Mouse (Mus musculus) layer of hippocampus, adult 11-12 months (tissue): Measurements from ENCODE around the gene Zc3h4.

Experiments
- DNase-seq: peaks from one replicate; pipeline ENCODE4 v3.0.0; 2022; ENCODE audit warnings: low spot score

The Zc3h4 gene

DNA sequence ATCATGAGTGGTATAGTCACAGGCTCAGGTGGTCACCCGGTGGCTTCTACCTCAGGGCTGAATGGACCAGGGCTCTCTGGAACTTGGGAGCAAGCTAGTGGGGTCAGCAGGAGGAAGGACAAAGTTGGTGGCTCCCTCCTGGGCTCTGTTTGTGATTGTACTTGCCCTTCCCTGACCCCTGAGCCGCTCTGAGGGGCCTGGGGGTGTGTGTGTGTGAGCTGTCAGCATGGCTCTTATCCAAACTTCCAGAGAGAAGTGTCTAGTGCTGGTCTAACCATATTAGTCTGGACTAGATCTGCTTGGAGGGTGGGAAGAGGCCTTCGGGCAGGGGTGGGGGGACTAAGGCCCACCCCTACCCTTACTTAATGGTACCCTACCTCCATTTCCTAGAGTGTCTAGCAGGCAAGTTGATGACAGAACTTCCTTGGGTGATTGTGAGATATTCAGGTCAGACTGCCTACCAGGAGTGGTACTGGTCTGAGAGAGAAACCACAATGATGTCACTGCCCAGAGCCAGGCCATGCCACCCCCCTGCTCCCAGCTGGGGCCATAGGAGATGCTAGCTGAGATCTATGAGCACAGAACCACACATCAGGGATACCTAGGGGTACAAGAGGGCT lies 32.8 kb downstream of the Zc3h4 start:
- no peak for DNase-seq

GRCm38 (mm10) chr7:16435088-16435487 lies 34.4 kb downstream of the Zc3h4 start:
- no peak for DNase-seq

DNA sequence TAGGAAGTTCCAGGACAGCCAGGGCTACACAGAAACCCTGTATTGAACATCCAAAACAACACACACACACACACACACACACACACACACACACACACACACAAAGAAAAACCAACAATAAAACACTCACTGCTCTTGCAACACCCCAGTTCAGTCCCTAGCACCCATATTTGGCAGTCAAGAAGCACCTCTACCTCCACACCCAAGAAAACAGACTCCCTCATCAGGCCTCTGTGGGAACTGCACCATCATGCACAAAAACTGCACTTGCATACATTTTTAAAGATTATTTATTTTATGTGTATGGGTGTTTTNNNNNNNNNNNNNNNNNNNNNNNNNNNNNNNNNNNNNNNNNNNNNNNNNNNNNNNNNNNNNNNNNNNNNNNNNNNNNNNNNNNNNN lies 40.5 kb downstream of the Zc3h4 start:
- no peak for DNase-seq

DNA sequence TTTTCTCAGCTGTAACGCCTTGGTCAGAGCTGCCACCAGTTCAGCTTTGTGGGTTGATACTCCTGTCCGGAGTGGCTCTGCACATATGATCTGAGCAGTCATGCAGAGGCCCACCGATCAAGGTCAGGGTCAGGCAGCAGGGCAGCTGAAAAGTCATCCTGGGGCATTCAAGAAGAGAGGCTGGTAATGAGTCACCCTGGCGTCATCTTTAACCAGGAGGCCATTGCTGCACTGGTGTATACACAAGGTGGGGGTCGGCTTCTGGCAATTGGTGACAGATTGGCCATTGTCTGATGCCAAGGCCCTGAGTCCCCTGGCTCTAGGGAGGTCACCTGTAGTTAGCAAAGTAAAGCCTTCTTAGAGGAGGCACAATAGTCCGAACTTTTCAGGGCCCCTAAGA lies 50.9 kb downstream of the Zc3h4 start:
- DNase-seq: no peak

DNA sequence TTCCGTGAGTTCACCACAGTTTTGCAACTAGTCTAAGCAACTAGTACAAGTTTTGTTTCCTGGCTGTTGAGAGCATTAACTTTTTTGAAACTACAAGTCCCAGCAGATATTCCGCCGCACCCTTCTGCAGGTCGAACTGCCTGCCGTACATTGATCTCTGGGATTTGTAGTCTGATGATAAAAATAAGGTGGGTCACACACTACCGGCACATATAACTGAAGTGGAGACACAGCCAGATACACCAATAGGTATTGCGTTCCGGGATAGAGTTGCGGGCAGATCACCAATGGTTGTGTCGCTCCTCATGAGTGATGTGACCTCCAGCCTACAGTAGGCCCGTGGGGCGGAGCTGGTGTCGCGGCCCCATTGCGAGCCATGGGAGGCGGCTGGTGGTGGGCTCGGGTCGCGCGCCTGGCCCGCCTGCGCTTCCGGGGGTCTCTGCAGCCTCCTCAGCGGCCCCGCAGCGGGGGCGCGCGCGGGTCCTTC lies 51.9 kb downstream of the Zc3h4 start, which contains the start of gene Tmem160:
Gene Tmem160, plus strand, starts transcription at position 193 of the 487 bp plus-strand sequence.
- DNase-seq: peak; percentile 92

- DNase-seq: peak; percentile 63
Measured at GRCm38 (mm10) chr7:16453118-16453711, 52.5 kb downstream of the Zc3h4 start.

- DNase-seq: no peak
Measured at GRCm38 (mm10) chr7:16455016-16455415, 54.3 kb downstream of the Zc3h4 start.

GRCm38 (mm10) chr7:16456289-16456688 lies 55.6 kb downstream of the Zc3h4 start:
- DNase-seq: no peak

GRCm38 (mm10) chr7:16460566-16460965 lies 59.9 kb downstream of the Zc3h4 start:
- no peak for DNase-seq

GRCm38 (mm10) chr7:16461151-16461550 lies 60.4 kb downstream of the Zc3h4 start:
- no peak for DNase-seq

DNA sequence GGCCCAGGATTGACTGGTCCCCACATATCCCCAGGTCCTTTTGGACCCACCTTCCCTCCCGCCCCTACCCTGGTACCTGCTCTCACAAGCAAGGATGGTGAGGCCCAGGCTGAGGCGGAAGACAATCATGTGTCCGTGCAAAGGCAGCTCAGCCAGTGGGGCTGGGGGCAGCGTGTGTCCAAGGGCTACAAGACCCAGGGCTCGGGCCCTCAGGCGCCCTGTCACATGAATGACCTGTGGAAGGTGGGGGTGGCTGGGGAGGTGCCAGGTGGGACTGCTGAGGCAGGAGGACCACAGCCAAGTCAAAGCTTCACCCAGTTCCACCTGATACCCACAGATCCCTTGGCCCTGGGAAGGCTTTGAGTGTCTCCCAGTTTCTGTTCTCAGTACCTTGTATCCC lies 61.0 kb downstream of the Zc3h4 start:
- DNase-seq: no peak

GRCm38 (mm10) chr7:16463214-16463613 lies 62.5 kb downstream of the Zc3h4 start:
- DNase-seq: peak; percentile 81

DNA sequence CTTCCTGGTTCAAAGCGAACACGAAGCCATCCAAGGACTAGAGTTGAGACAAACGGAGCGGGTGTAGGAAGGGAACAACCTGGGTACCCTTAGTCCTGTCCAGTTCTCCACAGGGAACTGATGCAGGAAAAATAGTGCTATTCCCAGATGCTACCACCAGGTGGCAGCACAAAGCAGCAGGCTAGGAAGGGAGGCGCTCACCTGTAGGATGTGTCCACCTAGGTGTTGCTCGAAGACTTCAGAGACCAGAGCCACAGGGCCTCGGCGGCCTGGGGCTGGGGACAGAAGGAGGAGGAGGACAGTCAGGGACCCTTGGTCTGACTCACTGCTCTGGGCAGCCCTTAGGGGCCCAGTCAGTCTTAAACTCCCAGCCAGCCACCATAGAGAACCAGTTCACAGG lies 64.5 kb downstream of the Zc3h4 start:
- peak; percentile 70 for DNase-seq

DNA sequence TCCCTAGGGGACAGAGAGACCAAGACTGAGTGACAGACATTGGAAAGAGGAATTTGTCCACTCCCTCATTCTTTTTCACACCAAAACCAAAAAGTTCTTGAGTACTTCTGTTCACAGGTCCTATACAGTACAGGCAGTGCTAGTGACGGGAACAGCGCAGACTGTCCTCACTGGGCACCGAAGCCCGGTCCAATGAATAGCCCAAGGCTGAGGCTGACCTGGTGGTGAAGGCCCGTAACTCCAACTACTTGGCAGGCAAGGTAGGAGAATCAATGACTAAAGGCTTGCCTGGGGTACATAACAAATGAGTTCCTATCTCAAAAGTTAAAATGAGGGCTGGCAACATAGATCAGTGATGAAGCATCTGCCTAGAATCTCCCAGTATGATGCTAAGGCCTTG lies 64.9 kb downstream of the Zc3h4 start:
- DNase-seq: no peak

DNA sequence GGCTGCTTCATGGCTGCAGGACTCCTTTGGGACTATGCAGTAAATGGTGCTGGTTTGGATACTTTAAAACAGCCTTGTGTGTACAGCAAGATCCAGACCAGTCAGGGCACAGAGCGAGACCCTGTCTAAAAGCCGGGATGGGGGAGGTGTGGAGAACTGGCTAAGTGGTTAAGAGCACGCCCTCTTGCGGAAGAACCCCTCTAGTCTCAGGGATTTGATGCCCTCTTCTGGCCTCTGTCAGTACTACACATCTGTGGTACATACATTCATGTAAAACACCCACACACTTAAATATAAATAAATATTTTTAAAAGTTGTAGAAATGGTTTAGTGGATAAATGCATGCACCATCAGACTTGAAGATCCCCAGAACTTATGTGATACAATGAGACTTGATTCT lies 65.9 kb downstream of the Zc3h4 start:
- no peak for DNase-seq

DNA sequence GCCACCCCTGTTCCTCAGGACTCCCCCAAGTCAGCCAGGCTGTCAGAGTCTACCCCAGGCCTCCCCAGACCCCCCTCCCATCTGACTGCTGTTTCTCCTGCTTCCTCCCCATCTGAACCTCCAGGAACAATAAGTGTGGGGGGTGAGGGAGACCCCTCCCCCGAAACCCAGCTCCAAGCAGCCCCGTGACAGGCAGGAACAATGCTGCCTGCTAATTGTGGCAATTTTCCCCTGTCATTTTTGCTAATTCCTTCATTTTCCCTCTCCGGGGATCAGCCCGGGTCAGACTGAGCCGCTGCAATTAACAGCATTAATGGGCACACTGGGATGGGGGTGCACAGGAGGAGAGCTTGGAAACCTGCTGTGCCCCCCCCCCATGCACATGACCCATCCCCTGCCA lies 67.4 kb downstream of the Zc3h4 start:
- no peak for DNase-seq

DNA sequence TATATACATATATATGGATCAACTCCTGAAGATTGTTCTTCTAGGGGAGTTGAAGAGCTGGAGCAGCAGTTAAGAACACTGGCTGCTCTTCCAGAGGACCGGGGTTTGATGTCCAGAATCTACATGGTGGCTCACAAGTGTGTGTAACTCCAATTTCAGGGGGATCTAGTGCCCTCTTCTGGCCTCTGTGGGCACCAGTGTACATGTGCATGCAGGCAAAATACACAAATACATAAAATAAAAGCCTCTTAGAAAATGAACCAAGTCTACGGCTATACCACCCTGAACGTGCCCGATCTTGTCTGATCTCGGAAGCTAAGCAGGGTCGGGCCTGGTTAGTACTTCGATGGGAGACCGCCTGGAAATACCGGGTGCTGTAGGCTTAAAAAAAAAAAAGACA lies 70.8 kb downstream of the Zc3h4 start:
- DNase-seq: no peak

DNA sequence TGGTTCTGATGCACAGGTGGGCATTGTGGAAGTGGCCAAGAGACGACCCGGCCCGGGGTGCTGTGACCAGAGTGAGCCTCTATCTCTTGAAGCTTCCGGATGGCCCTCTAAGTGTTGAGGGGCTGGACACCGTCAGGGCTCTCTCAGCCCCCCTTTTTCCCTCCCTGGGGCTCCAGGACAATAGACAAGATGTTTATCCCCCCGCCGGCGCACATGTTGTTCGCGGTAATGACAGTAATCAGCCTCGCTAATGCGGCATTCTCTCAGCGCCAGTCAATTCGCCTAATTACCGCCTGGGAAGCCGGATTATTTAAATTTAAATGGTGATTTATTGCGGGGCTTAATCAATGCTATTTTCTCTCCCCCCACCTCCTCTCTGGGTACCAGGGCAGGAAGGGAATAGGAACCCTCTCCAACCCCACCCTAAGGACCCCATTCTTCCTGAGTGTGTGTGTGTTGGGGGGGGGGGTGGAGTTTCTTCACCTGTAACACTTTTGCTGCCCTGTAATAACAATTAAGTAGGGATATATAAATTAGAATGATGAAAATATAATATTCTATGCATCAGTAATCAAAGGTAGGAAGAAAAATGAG lies 71.5 kb downstream of the Zc3h4 start:
- DNase-seq: no peak

GRCm38 (mm10) chr7:16473847-16474246 lies 73.1 kb downstream of the Zc3h4 start:
- no peak for DNase-seq

DNA sequence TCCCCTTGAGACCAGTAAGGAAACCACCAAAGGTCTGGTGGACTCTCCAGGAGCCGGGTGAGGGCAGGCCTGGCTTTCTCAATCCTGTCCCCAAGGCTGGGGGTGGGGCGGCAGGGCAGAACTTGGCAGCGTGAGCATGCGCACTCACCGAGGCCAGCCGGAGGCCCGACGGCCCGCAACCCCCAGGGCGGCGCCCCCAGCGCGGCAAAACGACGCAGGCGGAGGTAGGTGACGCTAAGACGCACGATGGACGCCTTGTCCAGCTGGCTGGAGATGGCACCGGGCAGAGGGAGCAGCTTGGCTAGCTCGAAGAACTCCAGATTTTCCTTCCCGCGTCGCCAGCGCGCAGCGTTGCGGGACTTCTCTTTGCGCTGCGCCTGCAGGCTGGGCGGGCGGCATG lies 73.7 kb downstream of the Zc3h4 start:
- DNase-seq: no peak

GRCm38 (mm10) chr7:16475321-16475720 lies 74.6 kb downstream of the Zc3h4 start:
- DNase-seq: no peak

DNA sequence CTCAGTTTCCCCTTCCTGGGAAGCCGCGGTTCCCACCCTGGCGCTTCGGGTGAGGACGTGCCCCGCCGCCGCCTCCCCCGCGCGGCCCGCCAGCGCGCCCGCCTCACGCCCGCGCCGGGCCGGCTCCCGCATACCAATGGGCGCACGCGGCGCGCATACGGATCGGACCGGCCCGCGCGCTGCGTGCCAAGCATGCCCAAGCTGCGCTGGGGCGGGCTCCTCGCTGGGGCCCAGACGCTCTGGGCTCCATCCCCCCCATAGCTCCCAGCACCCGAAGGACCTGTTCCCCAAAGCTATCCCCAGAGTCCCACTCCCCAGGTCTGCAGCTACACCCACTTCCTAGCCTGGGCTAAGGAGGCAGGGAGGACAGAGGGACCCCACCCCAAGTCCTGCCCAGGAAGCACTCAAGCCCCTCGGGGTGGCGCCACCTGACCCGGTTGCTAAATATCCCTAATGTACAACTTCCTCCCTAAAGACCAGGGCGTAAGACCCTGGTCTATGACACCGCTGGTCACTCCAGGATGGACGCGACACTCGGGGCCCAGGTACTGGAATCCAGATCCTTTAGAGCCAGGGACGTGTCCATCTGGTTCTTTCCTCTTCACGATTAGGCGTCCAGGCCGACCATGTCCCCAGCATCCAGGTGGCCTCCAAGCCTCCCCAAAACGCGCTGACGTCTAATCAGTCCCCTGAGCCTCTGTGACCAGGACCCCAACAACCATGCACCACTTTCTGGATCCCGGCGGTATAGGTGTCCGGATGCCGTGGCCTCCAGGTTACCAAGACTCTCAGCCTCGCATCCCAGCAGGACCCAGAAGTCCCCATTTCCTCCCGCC lies 75.3 kb downstream of the Zc3h4 start:
- DNase-seq: no peak

DNA sequence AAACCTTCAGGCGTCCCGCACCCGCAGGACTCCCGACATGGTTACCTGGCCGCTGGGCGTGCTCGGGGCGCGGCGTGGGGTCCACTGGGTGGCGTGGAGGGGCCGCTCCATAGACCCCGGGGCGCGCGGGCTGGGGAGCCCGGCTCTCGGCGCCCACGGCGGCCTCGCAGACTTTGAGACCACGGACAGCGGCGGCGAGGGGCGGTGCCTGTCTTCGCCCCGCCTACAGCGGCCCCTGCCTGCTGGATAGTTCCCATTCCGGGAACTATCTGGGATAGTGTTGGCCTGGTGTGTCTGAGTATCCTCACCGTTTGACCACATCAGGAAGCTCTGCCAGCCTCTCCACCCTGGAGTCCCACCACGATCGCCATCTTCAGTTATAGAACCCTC lies 75.9 kb downstream of the Zc3h4 start:
- DNase-seq: no peak
